Mouse (Mus musculus) spleen, embryonic (tissue): ENCODE measurements at regions not wholly inside any gene's neighbourhood (a gene's known extent, or its start where the extent isn't known, plus 50 kb on each side); places are given as distances from the start of the nearest gene placed in this dataset.

Experiments used
- CTCF ChIA-PET: fragments of 350-600 bp; sonication (Branson Sonifier 250); formaldehyde crosslinking; loops from one replicate; lab custom pipeline; 2022; lab: Charles Lee

DNA sequence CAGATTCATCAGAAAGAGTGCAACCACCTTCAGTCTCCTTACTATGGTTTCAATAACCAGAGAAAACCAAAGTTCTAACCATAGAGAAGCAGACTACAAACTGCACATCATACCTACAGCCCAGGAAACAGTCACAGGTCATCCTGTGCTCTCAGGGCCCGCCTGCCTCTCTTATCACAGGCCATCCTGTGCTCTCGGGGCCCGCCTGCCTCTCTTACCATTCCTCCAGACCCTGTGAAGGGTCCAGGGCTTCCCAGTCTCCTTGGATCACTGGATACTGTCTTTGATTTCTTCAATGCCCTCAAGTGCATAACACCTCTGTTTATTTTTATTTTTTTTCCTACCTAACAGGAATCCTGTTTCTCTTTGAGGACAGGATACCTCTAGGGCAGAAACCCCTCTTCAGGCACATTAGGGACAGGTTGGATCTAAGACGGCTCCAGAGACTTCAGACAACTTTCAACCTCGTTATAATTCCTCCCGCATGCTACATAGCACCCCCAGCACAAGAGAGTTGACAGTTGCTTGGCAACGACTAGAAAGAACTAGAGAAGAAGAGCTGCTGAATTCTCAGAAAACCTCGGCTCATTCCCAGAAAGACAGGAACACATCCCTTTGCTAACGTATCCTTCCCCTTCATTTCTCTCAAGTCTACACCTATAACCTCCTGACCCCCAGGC, 95.4 kb upstream of the Bmper start:
- CTCF ChIA-PET: no interaction called here

DNA sequence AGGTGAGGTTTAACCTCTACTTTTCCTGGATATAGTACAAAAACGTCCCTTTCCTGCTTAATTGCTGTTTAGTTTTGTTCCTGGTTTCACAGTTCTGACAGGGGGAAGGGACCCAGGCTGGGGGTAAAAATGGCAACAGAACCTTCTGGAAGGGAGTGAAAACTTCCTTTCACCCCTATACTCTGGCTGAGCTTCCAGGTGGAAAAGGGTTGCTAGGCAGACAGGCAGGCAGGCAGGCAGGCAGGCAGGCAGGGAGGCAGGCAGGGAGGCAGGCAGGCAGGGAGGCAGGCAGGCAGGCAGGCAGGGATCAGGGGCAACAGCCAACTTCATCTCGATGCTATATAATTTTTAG, 94.9 kb upstream of the Bmper start:
- CTCF ChIA-PET: no interaction called here

DNA sequence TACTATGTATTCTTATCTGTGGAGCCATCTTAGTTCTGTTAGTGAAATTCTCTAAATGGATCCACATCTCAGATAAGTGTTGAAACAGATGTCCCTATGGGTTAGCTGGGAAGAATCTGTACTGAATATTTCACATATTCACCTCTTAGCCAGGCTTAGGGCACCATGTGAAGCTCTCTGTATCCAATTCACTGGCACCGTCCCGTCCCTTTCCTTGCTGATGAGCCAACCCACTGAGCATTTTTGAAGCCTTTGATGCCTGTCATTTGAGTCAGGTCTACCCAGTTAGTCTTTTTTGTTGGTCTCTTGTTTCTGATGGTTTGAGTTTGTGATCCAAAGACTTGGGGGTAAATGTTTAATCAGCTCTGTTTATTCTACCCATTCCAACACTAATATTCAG, 88.9 kb upstream of the Bmper start:
- CTCF ChIA-PET: no interaction called here

DNA sequence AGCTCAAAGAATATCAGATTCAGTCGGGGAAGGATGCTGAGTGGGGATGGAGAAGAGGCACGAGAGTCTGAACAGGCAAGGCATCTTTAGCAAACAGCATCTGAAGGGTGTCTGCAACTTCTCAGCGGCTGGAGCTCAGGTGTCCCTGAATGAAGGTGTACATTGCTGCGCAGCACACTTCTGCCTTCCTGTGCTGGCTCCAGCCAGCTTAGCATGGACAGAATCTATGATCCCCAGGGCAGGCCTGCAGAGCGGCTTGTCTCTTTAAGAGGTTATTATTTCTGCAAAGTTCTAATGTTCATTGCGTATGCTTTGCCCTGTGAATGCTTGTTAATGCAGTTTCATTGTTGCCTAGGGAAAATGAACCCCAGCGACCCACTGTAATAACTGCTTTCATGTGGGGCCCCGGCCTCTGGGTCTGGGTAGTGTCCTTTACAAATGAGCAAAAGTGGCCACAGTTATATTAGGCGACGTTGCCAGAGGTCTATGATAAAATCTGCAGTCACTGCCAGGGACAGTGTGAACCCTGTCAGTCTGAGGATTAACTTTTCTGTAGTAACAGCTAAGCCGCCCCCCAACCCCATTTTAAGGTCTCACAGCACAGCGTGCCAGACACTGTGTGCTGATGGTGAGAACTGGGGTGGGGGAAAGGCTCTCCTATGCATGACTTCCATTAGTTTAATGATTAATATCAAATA, 88.3 kb upstream of the Bmper start:
- CTCF ChIA-PET: no interaction called here

DNA sequence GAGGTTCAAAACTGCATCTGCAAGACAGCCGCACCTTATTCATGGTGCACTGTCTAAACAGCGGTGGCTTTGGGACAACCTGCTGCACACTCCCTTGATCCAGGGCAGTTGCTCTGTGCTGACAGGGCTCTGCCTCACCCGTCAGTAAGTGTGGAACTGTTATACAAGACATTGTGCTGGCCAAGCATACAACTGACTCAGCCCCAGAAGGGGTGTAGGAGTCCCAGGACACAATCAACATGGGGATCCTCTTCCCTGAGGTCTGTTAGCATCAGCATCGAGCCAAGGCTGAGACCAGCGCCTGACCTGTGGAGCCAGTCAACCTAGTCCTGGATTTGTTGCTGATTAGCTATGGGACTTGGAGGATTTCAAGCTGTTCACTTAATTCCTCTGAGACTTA, 86.4 kb upstream of the Bmper start:
- CTCF ChIA-PET: no interaction called here

DNA sequence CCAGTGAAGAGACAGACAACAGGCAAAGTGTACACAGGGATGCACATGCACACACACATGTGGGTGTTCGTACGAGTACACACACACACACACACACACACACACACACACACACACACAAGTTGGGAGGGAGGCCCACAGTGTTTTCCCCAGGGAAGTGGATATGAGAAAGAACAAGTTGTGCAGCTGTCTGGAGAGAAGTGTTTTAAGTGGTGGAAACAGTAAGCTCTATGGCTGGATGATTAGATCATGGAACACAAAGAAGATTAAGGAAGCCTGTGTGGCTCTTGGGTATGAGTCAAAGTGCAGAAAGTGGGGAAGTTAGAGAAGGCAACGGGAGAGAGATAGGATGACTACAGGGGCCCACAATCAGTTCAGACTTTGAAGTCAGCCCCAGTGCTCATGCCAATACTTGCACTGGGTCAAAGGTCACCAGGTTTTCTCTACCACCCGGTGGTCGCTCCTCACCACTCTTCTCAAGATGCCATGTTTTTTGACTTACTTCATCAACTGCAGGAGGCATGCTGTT, 85.1 kb upstream of the Bmper start:
- CTCF ChIA-PET: interaction anchor here (0.7 kb wide), 1 partner anchor 315 kb away, joined by 5 read pairs; no protein-coding TSS in a partner anchor

DNA sequence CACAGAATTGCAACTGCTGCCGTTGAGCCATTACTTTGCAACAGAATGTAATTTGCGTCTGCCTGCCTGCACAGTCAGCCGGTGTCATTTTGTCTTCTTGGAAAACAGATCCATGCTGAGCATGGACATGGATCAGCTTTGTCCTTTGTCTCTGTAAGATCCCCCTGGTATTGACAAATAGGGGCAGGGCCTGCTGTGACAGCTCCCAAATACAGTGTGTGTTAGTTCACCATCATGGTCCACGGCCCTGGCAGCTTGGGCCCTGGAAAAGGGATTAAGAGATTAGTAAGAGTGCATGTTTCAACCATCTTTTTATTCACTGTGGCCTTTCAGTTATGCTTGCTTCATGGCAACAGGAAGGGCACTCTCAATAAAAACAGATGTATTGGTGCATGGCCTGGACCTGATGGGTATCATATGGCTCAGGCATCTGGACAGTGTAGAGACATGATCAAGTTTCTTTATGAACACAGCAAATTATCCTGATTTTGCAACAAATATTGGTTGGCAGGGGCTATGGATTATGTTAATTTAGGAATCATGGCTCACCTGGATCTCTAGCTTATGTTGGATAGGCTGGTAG, 83.2 kb upstream of the Bmper start:
- CTCF ChIA-PET: no interaction called here

DNA sequence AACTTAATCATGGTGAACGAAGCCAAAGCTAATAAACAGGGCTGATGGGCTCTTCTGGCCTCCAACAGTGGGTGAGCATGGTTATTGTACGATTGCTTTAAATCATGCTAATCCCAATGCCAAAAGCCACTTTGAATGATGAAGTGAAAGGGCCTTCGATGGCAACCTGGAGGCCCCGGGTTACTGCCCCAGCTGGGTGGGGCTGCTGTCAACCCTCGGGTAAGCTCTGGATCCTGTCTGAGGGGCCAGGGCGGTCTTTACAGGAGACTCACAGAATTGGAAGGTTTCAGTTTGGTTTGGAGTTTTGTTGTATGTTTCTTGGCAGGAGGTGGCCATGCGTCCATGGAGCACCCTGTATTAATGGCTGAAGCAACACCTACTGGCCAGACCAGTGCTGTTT, 78.6 kb upstream of the Bmper start:
- CTCF ChIA-PET: no interaction called here

DNA sequence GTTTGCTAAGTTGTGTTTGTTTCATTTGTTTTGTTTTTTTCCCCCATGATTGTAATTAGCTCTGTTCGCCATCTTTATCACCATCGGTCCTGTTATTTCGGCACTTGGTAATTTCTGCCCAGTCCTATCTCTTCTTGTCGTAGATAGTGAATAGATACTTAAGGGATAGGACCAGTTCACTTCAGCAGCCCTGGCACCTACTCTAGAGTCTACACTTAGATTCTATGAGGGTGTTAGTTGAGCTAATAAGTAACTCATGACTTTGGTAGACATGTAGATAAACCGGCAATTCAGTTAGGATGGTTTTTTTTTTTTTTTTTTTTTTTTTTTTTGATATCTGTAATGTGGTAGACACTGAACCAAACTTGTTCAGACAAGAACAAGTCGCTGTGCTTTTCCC, 72.5 kb upstream of the Bmper start:
- CTCF ChIA-PET: no interaction called here

DNA sequence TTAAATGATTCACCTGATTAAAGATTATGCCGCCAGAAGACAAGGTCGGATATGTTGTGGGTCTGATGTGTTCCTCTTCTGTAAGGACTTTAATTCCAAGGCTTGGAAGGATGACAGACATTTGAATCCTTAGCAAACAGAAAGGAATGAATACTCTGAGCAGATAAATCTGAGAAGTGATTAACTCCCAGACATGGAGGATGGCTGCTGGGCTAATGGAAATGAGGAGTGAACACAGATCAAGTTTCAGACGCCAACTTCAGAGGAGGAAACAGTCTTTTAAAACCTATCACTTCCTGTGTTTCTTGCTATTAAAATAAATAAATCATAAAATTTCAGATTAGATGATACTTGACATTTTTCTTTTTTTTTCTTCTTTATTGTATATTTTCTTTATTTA, 72.0 kb upstream of the Bmper start:
- CTCF ChIA-PET: no interaction called here

DNA sequence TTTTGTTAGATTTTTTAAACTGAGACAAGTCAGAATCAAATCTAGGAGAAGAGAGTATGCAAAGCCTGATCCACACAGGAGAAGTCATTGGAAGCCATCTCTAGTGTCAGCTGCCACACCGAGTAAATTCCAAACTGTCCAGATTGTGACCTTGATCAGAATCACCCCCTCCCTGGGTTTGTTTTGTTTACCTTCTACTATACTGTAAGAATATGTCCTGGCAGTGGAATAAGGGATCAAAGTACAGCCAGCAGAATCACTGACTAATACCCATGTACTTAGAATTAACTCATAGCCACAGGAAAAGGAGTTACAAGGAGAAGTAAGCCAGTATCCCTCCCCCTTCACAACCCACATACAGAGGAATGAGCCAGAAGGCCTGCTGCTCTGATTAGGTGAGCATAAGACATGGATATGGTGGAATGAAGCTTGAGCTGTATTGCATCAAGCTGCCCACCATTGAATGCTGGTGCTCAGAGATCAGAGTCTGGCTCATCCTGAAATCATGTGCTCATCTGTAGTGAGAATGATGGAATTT, 70.9 kb upstream of the Bmper start:
- CTCF ChIA-PET: no interaction called here

DNA sequence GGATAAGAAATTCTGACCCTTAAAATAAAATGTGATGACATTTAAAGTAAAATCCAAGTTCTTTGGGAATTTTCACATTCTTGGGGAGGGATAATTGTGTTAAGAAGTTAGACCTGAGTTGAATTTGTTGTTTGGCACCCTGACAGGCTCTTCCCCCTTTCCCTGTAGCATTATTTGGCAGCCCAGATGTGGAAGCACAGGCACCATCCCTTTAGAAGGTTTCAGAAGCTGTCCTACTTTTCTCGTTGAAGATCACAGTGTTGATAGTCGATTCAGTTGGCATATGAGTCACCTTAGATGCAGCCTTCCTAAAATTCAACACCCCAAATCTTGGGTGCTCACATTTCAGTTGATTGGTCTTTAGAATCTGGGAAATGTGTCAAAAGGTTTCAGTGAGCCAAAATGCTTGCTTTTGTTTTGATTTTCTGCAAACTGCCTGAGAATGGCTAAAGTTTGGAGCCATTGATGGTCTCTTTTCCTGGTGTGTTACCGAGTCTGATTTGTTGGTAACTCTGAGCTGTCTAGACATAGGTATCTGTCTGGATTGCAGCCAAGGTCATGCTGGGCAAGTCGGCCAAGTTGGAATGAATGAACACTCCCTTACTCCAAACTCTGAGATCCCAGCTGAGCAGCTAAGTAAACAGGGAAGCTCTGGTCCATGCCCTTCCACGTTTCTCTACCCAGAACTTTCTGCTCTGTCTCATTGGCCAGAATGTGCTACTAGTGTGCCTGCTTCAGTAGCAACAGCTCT, 65.9 kb upstream of the Bmper start:
- CTCF ChIA-PET: no interaction called here

DNA sequence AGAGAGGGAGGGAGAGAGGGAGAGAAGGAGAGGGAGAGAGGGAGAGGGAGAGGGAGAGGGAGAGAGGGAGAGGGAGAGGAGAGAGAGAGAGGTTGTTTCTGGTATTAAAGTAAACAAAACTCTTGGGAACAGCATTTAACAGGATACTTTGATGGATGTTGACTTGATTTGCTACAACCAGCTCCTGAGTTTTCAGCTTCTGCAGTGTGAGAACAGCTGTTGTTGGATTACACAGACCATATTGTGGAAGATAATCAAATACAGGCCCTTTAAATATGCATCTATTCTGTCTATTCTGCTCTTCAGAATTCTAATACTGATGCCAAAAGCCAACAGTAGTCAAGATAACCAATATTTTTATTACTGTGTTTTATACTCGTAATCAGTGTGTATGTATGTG, 64.4 kb upstream of the Bmper start:
- CTCF ChIA-PET: no interaction called here

DNA sequence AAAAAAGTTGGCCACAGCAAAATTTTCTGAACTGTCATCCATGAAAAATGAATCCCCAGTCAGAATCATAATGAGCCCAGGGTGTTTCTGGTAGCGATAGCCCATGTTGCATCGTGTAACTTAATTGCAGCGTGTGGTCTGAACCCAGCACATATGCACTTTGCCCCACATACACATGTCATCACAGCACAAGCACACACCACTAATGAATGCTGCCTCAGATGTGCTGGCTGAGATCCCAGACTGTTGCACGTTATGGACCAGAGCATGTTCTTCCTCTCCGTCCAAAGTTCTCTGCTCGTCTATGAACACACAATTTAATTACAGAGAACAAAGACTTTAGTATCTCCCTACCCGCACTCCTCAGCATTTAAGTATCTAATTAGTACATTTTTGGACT, 61.5 kb upstream of the Bmper start:
- CTCF ChIA-PET: no interaction called here

DNA sequence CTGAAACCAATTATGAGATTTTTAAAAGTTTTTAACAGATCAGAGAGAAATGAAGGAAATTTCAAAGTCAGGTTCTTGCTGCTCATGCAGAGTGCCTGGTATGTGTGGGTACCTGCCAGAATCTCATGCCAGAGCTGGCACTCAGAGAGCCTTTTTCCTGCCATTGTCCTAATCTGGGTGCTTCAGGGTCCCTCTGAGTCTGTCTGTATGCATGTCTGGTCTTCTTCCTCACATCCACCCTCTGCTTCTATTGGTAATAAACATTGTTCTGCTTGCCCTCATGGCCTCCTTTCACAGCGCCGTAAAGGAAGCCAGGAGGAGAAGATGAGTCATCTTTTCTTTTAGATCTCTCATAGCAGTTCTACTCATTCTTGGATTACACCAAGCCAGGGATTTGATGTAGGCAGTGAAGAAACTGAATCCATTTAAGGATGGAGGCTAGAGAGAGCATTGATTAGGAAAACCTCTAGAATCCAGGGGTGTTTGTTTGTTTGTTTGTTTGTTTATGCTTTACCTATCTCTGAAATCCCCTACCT, 55.8 kb upstream of the Bmper start:
- CTCF ChIA-PET: no interaction called here

DNA sequence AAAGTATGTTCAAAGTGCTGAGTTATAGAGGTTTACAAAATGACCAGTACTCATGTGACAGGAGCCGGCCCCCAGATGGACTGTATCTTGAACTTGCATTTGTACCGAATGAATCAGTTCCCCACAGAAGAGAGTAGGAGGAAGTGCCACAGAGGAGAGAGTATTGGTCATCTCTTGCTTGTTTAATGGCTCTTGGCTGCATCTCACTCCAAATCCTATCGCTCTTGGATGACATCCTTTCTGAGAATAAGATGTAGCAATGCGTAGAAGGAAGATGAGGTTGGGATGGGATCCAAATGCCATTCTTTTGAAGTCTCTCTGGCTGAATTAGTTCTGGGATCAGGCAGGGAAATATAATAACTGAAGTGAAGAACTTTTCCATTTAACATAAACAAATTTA, 55.2 kb upstream of the Bmper start:
- CTCF ChIA-PET: no interaction called here

DNA sequence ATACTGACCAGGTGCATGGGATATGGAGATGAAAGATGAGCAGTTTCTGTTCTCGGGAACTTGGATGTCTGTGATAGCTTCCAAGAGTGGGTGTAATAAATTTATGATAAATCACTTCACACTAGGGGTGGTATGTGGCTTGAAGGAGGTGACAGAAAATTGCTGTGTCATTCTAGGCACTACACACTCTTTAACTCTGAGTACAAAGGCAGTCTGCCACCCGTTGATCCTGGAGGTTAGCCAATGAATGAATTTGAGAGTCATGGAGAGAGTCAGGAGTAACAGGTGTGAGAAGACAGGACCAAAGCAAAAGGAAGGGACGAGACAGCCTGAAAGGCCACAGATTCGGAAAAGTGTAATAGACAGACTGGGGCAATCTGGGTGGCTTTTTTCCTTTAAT, 54.7 kb upstream of the Bmper start:
- CTCF ChIA-PET: no interaction called here

DNA sequence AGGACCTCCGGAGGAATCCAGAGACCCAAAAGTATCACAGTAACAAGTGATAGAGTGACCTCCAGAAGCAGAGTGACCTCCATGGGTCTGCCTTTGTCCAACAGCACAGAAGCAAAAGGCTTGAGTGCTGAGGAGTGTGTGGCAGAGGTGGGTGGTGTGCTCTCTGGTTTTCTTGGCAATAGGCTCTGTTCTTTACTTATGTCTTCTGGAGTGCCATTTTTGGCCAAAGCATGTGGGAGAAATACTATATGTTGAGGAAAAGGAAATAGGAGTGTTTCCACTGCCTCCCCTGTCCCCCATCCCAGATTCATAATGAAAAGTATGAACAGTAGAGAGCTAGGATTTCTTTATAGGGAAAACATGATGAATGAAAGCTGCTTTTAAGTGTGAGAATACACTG, 51.5 kb upstream of the Bmper start:
- CTCF ChIA-PET: no interaction called here
